Mouse (Mus musculus) brown adipose tissue, adult 24 weeks (tissue): ENCODE results near the gene Slc4a3. TPM values are rescaled to one million over a fixed set of nuclear protein-coding genes. Genes with fewer than 3 reads are reported as not detected.

Experiments
- H3K27ac ChIP-seq: fragments of 200-500 bp; replicated peaks from 2 replicates; pipeline ENCODE4 v1.5.1; 2012; ENCODE audit warnings: low read depth, mild to moderate bottlenecking, low read length
- H3K4me1 ChIP-seq: fragments of 200-500 bp; 2 replicates; pipeline ENCODE4 v1.6.1; 2012; ENCODE audit warnings: low read length, mixed read lengths; ENCODE audit not compliant: control insufficient read depth, insufficient read depth, insufficient read length
- H3K4me3 ChIP-seq: fragments of 200-500 bp; 2 replicates; pipeline ENCODE4 v1.5.1; 2012; ENCODE audit warnings: low read depth, mild to moderate bottlenecking, low read length, moderate library complexity; ENCODE audit not compliant: insufficient read depth
- polyA plus RNA-seq: library from polyadenylated mRNA; stranded (reverse); fragments of >200 nt; gene quantifications from 2 replicates; pipeline ENCODE4 v1.2.4, GENCODE M21; 2012; ENCODE audit not compliant: missing spikeins, insufficient read depth, insufficient read length

Gene Slc4a3
- polyA plus RNA-seq, 1 experiment, result 2.3 TPM

DNA sequence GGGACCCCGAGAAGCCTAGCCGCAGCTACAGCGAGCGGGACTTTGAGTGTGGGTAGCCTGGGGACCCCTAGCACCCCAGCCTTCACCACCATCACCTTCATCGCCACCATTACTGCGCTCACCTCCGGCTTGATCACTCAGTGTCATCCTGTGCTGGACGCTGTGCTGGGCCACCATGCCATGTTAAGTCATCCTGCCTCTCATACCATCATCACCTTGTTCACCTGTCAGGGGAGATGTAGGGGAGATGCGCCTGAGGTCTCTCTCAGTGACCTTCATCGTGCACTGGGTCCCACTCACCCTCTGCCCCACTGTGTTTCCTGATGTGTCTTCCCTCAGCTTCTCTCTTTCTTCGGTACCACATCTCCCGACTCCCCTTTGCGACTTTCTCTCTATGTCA is 1.3 kb downstream of the Slc4a3 start:
- no peak overlapping the region for H3K27ac ChIP-seq
- no peaks in the 10 kb centered on the region for H3K4me1 ChIP-seq
- 0 out of 2 replicates have a peak overlapping the region, but pooled peaks have one; percentile 10 for H3K4me3 ChIP-seq

DNA sequence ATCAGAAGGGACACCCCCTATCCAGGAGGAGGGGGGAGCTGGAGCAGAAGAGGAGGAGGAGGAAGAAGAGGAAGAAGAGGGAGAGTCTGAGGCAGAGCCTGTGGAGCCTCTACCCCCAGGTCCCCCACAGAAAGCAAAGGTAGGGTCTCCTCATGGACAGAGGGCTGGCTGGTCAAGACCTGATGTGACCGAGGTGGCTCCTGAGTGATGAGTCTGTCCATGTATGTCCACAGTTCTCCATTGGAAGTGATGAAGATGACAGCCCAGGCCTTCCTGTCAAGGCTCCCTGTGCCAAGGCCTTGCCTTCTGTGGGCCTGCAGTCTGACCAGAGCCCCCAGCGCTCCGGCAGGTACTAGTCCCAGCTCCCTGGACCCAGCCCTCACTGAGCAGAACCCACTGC is 2.0 kb downstream of the Slc4a3 start:
- H3K4me1 ChIP-seq, result no peaks in the 10 kb centered on the region
- H3K27ac ChIP-seq, result no peak overlapping the region
- H3K4me3 ChIP-seq, result no peak overlapping the region

DNA sequence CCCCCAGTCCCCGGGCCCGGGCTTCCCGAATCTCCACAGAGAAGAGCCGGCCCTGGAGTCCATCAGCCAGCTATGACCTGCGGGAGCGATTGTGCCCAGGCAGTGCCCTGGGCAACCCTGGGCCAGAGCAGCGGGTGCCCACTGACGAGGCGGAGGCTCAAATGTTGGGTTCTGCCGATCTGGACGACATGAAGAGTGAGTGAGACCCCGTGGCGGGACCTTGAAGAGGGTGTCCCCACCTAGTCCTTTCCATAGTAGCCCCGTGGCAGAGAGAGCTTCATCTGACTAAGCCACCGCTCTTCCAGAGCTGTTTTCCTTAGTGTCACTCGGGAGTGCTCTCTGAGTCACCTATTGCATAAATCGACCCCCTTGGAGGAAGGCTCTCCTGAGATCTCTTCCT is 2.8 kb downstream of the Slc4a3 start:
- Histone ChIP-seq H3K27ac (no peak overlapping the region), H3K4me3 (no peak overlapping the region)

DNA sequence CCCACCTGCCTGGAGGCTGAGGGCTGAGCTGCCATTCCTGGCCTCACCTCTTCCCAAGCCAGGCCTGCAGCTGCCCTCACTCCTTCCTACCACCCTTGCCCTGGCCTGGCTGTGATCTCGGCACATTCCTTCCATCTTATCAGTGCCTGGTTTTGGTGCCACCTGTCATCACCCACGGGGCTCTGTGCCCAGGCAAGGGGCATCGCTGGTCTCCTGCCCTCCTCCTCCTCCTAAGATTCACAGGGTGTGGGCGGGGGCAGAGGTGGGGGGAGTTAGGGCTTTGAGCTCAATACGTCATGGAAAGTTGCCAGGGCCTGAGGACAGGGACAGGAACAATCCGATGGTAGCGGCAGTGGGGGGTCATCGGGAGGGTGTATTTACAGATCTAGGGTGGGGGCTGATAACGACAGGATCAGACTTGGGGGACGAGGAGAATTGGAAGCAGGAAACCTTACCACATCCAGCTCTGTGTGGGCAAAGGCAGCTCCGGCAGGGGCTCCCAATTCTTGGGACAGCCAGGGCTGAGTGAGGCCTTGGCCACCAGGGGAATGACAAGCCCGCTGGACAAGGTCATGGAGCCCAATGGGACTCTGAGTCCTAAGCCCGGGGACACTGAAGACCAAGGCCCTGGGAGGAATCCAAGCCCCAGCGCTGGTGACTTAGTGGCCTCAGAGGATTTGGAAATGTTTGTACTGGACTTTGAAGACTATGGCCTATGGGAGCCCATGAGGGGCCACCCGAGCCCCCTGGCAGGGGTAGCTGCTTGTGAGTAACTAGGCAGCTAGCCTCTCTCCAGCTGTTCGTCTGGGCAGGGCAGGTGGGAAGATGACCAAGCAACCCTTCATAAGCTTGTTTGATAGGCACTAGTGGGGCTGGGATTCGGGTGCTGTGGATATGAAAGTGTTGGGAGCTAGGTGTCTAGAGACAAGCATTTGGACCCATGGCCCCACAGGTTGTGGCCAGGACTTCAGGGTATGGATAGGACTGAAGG is 3.5 kb downstream of the Slc4a3 start:
- H3K27ac ChIP-seq, result no peak overlapping the region
- H3K4me3 ChIP-seq, result no peak overlapping the region

More for the DNA sequence above, 2.8 kb downstream of the Slc4a3 start:
- H3K4me1 ChIP-seq, result no peaks in the 10 kb centered on the region

DNA sequence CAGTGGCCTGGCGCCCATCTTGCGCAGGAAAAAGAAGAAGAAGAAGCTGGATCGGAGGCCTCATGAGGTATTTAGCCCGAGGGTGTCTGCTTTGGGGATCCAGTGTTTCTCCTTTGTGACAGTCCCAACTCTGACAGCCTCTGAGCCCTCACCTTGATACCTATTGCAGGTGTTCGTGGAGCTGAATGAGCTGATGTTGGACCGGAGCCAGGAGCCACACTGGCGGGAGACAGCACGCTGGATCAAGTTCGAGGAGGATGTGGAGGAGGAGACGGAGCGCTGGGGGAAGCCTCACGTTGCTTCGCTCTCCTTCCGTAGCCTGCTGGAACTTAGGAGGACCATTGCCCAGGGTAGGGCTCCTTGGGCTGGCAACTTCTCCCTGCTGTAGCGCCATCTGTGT is 4.5 kb downstream of the Slc4a3 start:
- Histone ChIP-seq H3K4me3 (no peak overlapping the region), H3K27ac (no peak overlapping the region), H3K4me1 (no peaks in the 10 kb centered on the region)

More for the DNA sequence above, 3.5 kb downstream of the Slc4a3 start:
- H3K4me1 ChIP-seq, result no peaks in the 10 kb centered on the region

DNA sequence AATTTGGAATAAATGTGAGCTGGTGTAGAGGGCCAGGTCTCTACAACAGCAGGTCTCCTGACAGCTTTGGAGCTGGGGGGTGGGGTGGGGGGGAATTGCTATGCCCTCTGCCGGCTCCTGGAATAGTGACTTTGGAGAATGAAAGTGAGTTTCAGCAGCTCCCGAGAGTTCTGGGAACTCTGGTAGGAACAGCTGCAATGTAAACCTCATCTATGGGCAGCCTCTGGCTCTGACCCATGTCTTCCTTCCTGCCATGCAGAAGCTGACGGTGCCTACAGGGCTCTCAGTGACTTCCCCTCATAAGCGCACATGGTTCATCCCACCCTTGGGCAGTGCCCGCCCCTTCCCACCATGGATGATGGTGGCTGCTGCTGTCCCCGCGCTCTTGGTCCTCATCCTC is 9.6 kb downstream of the Slc4a3 start:
- Histone ChIP-seq H3K4me1 (no peaks in the 10 kb centered on the region), H3K27ac (no peak overlapping the region)

DNA sequence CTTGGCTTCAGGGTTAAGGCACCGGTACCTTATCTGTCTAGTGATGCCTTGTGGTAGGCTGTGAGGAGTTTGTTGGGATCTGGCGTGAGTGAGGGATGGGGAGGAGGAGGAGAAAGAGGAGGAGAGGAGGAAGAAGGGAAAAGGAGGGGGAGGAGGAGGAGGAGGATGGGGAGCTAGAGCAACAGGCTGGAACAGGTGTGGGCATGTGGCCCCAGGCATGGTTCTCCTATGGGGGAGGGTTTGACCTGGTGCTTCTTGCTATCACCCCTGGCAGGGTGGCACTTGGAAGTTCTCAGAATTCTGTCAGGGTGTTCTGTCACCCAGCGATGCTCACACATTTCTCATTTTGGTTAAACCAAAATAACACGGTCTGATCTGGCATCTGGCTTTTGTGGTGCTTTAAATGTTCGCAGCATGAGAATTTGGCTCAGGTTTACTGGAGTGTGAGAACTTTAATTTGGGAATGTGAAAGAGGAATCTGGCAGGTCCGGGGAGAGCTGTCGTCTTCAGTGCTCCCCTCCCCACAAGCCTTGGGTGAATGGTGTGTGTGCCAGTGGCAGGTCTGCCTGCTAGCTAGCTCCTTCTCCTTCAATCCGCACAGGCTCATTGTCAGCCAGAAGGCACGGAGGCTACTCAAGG is 10.2 kb downstream of the Slc4a3 start:
- no peak overlapping the region for H3K4me3 ChIP-seq
- no peaks in the 10 kb centered on the region for H3K4me1 ChIP-seq
- no peak overlapping the region for H3K27ac ChIP-seq

More for the DNA sequence above, 9.6 kb downstream of the Slc4a3 start:
- no peak overlapping the region for H3K4me3 ChIP-seq

DNA sequence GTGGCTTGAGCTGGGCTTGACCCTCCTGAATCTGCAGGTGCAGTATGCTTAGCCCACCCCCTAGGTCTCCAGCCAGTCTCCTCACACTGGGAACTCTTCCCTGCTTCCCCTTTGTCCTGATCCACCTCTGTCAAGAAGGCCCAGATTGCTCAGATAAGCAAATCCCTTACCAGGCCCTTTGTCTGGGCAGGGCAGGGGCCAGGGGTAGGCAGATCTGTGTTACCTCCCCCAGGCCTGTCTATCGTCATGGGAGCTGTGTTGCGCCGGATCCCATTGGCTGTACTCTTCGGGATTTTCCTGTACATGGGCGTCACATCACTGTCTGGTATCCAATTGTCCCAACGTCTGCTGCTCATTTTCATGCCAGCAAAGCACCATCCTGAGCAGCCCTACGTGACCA is 11.0 kb downstream of the Slc4a3 start:
- Histone ChIP-seq H3K4me1 (no peaks in the 10 kb centered on the region), H3K4me3 (no peak overlapping the region), H3K27ac (no peak overlapping the region)

DNA sequence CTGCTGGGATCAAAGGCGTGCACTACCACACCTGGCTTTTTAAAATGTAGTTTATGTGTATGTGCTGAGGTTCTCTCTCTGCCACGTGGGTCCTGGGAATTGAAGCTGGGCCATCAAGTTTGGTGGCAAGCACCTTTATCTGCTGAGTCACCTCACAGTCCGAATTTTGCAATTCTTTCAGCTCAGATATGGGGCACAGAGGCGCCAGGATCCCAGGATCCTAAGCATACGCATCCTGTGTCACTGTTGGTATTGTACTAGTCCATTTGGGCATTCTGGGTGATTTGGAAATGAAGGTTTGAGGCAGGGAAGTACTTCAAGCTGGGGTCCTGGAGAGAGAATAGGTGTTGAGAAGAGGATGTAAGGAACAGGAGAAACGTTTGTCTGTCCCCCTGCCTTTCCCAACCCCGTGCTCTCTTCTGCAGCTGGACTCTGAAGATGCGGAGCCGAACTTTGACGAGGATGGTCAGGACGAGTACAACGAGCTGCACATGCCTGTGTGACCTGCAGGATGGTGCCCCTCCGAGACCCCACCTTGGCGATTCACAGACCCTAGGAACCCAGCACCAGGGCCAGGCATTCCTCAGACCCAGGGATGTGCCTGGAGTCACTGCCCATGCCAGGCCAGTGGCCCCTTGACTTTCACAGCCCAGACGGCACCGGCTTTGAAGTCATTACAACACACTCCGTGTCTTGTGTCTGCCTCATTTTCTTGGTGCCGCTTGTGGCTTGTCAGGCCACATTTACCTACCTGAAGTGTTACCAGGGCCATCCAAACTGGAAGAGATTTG is 12.5 kb downstream of the Slc4a3 start:
- H3K27ac ChIP-seq, result no peak overlapping the region
- H3K4me3 ChIP-seq, result no peak overlapping the region

DNA sequence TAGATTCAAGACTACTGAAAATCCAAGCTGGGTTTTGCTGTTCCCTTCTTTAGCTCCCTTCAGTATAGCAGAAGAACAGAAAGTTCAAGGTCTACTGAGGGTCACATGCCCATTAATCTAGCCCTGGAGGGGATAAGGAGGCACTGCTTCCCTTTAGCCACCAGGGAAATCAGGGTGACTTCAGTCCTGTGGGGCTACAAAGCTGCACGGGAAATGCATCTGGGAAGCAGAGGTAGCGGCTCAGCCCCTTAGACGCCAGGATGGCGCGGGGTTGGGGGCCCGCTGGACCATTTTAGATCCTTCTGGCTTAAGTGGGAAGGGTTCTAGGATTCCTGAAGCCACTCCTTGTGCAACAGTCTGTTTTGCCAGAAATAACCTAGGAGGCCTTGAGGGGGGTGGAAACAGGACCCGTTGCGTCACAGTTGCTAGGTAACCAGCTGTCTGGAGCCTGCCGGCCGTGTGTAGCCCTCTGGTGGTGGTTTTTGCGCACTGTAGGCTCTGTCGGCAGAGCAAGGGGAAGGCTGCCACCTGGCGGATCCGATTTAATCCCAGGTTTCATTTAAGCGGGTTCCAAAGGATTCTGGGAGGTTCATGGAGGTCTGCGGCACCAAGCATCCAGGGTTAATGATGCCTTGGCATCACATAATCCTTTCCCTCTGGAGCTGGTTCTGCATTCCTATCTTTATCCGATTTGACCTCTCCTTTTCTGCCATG is 13.3 kb downstream of the Slc4a3 start:
- Histone ChIP-seq H3K4me3 (no peak overlapping the region), H3K27ac (no peak overlapping the region), H3K4me1 (no peaks in the 10 kb centered on the region)

More for the DNA sequence above, 12.5 kb downstream of the Slc4a3 start:
- no peaks in the 10 kb centered on the region for H3K4me1 ChIP-seq

DNA sequence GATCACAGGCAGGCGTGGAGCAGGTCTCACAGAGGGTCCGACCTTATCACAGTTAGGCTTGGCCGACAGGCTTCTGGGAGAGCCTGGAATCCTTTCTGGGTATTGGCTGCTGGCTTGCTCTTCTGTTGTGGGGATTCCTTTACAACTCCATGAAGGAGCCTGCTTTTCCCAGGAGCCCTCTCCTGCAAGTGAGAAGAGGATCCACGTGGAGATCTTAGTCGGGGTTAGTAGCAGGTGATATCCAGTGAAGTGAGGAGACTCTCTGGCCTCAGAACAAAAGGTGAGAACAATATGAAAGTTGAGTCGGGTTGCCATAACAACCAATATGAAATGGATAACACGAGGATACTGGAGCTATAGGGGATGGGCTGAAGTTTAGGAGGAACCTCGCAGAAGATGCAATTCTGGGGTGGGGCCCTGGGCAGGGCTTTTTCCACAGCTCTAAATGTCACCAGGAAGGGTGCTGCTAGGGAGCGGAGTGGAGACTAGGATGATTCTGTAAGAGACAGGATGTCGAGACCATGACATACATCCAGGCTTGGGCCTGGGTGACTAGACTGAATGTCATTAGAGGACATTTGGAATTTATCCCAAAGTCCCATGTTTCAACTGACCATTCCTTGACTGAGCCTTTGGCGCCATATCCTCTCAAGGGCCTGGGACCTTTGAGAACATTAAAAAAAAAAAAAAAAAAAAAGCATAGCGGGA is 14.3 kb downstream of the Slc4a3 start:
- Histone ChIP-seq H3K27ac (no peak overlapping the region), H3K4me1 (no peaks in the 10 kb centered on the region), H3K4me3 (no peak overlapping the region)

DNA sequence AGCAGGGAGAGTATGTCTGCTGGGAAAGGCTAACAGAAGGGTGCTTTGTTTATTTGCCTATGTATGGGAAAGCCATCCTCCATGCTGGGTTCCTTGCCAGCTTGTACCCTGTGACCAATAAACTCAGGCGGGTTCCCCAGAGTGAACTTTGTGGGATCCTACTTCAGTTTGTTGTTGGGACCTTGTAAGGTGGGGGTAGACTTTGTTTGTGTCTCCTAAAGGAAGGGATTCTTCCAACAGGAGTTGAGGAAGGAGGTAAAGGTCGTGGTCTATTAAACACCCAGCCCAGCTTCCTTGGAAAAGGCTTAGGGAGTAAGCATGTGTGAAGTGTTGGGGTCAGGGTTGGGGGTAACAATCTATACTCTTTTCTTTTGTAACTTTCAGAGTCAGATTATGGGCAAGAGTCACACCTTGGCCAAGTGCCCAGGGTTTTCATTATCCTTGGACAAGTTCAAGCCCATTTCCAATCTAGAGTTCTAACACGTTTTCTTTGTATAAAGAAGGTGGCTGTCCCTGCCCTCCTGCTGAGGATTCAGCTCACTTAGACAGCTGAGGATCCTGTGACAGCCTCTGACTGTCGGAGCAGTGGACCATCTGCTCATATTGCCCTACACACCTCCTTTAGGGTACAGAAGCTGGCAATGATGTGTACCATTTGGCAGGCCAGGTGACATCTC is 15.3 kb downstream of the Slc4a3 start:
- Histone ChIP-seq H3K4me1 (no peaks in the 10 kb centered on the region), H3K27ac (no peak overlapping the region)

DNA sequence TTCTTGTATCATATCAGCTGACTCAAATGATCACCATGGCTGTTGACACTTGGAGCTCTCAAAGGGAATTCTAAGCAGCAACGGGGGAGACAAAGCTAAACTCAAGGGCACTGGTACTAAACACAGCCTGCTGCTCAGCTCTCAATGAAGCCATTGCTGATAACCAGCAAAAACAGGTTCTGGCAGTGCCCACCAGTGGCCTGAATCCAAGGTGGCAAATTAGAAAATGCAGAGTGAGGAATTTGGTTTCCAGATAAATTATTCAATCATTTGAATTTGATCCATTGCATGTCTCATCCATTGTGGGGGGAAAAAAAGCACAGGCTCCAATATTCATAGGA is 15.8 kb downstream of the Slc4a3 start:
- Histone ChIP-seq H3K27ac (no peak overlapping the region), H3K4me1 (no peaks in the 10 kb centered on the region), H3K4me3 (no peak overlapping the region)

More for the DNA sequence above, 15.3 kb downstream of the Slc4a3 start:
- H3K4me3 ChIP-seq, result no peak overlapping the region

DNA sequence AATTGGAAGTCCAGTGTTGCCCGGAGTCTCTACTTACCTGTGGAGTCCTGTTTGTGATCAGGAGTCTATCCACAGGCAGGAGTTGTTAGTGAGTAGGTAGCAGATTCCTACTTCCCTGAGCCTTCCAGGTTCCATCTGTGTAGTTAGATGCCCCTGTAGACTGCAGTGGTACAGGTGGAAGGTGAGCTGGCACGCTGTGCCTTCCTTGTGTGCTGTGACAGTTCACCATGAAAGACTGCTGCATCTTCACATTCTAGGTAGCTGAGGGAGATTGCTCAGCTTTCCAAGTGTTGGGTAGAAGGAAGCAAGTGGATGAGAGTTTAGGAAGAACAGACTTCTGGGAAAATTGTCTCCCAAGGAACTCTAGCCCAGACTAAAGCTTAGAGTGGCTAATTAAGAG is 18.0 kb downstream of the Slc4a3 start:
- Histone ChIP-seq H3K4me3 (no peak overlapping the region), H3K4me1 (no peaks in the 10 kb centered on the region), H3K27ac (no peak overlapping the region)
